Mouse (Mus musculus) ovary, postnatal 36 days (tissue): ENCODE measurements around the gene Pkdcc.

Source experiments
- DNase-seq: peaks from one replicate; pipeline ENCODE4 v3.0.0; 2022; ENCODE audit warnings: low spot score, mixed read lengths

Gene Pkdcc

DNA sequence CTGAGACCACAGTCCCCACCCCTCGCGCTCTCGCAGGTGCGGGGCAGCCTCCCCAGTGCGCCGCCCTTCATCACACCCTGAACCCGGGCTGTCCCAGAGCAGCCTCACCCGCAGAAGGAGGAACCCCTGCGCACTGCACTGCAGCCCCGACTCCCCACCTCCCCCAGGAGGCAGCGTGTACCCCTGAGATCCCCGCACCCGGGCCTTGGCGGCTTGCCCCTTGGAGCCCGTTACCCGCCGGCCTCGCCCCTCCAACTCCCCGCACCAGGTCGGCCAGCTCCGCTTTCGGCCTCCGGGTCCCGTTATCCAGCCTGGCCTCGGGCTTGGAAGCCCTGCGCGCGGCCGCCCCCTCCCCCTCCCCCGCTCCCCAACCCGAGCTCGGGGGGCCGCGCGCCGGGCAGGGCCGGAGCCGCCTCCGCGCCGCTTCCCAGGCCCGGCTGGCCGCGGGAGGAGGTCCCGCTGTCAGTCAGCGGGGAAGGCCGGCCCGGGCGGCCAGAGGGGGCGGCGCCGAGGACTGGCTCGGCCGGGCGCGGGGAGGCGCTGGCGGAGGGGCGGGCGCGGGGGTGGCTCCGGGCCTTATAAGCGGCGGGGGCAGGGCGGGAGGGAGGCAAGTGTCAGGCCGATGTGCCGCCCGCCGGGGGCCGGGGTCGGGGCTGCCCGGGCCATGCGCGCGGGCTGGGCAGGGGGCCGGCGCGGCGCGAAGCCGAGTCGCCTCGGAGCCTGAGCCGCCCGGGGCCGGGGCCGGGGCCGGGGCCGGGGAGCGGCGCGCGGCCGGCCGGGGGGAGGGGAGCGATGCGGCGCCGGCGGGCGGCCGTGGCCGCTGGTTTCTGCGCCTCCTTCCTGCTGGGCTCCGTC lies at the start of gene Pkdcc:
Gene Pkdcc (plus strand): TSS at position 619 of the 855 bp plus-strand sequence.
- peak; percentile 94 for DNase-seq

DNA sequence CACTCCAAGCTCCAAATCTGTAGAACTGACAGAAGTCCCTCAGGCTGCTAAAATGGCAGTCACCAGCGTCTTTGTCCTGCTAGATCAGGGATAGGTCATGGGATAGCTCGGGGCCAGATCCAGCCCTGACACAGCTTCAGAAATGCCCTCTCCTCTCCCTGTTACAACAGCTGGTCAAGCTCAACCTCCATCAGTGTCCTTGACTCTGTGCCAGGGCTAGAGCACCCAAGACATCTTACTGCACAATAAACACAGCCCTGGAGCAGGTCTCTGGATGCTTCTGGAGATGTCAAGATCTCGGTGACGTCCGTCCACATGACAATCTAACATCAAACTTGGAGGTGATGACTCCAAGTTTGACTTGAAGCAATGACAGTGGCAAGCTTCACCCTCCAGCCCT lies 48.9 kb upstream of the Pkdcc start:
- DNase-seq, result no peak

DNA sequence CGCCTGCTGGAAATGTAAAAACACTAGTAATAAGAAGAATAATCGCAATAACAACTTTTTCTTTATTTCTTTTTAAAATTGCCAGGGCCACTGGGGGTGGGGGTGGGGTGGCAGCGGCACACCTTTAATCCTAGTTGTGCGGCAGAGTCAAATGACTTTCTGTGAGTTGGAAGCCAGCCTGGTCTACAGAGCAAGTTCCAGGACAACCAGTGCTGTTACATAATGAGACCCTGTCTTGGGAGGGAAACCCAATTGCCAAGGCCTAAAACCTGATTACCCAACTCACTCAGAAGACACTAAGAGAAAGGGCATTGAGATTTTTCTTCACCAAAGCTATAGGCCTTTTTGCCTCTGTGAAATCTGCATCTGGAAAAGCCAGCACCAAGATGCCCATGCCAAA lies 38.9 kb upstream of the Pkdcc start:
- no peak for DNase-seq

DNA sequence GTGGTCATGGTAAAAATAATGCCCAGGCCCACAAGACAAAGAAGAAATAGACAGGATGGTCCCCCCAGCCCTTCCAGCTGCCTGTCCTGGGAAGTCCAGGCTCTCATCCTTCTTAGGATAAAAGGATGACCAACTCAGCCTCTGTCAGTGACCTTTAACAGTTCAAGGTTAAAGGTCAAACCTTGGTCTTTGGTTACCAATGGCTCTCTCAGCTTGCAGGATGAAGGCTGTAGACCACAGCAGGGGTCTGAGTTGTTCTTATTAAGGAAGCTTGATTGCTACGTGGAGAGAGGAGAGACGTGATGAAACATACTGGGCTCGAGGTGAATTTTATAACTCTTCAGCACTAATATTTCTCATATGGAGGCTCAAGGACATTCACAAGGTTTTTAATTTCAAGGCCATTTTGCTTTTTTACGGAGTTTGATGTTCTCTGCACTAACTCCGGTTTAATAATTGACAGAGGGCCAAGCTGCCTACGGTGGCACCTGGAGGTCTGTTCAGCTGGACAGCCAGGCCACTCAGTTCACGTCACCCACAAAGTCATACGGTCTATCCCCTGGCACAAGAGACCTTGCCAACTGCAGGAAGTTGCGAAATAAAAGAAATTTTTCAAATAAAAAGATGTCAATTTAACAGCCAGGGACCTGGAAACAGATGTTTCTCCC lies 36.5 kb upstream of the Pkdcc start:
- DNase-seq, result no peak

DNA sequence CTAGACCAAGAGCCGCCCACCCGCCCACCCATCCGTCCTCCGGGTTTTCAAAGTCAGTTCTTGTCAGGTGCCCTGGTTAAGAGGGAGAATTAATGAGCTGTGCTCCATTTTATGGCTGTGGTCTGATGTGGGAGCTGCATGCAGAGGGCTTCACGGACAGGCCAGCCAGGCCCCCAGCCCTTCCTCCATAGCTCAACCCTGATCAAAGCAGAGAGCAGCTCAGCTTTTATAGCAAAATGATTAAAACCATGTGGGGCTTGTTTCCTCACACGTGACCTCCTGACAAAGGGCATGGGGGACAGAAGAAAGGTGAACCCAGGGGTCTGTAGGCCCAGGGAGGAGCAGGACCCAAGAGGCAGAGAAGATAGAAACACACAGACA lies 36.0 kb upstream of the Pkdcc start:
- DNase-seq, result no peak

DNA sequence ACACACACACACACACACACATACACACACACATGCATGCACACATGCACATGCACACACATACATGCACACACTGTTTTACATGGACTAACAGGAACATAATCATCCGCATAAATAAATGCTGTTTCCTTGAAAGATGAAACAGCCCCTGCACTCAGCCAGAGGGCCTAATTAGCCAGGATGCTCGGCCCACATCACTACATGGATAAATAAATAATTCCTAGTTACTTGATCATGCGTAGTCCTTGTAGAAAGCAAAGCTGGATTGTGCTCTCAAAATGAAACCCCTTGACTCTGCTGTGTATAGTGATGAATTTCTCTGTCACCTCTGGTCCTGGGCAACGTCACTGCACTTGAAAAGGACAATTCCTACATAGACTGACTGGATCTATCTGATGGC lies 35.5 kb upstream of the Pkdcc start:
- DNase-seq, result no peak

DNA sequence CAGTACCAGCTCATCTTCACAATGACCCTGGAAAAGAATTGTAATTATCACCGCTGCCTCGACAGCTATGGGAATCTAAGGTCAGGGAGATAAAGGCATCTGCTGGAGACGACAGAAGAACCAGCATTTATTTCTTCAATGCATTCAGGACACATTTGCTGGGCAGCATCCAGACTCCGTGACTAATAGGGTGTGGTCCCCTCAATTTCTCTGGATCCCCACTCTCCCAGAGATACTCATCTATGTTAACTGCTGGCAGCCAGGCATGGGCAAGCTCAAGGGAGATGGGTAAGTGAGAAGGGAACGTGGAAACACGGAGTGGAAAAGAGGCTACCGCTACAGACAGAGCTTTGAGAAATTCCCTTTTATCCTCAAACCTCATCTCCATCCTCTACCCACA lies 34.0 kb upstream of the Pkdcc start:
- no peak for DNase-seq

DNA sequence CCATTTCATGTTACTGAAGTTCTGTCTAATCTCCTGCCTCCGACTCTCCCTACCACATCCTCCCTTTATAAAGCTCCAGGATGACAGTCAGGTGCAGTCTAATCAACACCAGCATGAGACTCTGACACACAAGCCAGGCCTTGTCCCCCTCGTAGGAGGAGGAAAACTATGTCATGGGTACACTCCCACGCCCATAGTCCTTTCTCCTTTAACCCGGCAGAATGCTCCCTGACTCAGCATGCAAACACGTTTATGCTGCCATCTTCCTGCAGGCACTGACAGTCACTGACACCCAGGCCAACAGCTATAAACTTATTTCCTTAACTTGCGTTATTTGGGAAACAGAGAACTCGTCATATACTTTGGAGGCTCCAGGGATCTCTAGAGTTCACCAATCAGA lies 33.5 kb upstream of the Pkdcc start:
- no peak for DNase-seq

DNA sequence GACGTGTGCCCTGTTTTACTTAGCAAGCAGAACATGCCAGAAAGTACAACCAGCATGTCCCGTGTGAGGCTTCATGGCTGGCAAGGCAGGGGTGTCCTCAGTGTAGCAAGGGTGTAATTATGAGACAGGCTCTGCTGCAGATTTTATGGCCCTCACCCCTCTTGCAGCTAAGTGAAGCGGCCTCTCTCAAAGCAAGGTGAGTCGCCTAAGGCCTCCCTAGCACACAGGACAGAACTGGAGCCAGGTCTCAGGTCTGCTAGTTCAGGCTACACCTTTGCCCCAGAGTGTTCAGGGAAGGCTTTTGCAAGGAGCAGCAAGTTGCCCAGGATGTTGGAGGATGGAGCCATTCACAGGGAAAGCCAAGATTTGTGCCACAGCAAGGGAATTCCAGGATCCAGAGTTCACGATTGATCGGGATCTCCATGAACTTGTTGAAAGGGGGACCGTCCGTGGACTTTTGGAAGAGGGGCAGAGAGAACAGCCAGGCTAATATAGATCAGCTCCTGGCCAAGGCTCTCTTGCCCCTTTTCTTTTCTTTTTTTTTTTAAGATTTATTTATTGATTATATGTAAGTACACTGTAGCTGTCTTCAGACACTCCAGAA lies 32.9 kb upstream of the Pkdcc start:
- DNase-seq, result no peak

DNA sequence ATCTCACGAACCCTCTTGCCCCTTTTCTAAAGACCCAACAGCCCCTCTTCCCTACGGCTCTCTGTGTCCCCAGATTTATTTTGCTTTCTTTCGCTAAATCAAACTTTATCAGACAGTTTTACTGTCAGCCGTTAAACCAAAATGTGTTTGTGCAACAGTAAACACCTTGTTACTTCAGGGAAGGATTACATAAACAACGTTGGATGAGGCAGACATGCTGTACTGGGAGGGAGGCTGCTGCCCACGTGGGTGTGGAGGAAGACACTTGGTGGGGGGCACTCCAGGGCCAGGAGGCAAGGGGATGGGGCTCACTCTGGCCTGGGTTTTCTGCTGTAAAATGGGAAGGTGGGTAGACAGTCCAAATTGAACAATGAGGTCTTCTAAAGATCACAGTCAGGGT lies 32.3 kb upstream of the Pkdcc start:
- DNase-seq, result no peak

DNA sequence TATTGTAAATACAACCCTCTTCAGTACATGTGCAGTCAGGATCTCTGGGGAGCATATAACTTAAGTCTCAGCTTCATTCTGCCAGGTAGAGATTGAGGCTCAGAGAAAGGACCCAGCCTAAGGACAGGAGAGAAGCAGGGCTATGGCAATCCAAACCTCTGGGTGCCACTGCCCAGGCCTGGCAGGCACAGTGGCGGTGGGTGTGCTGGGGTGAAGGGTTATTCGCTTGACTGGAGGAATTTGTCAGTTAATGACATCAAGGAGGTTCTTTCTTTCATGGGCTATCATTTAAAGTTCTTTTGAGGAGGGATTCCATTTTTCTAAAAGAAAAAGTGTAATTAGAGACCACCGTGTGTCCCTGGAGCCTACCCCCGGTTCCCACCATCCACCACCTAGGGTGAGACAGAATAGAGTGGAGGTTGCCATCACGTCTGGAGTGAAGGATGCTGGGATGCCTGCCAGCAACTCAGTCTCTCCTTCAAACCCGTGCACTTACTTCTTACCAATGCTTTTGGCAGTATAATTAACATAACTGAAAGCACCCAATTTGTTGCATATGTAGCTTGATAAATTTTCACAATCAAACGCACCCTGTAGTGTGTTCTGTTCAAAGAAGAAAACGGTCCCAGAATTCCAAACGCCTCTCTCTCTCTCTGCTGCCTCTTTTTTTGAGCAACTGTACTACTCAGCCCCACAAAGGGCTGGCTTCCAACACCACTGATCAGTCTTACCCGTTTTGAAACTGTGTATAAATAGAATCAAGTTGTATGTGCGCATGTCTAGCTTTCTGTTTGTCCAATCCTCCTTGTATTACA lies 27.1 kb upstream of the Pkdcc start:
- DNase-seq, result no peak

DNA sequence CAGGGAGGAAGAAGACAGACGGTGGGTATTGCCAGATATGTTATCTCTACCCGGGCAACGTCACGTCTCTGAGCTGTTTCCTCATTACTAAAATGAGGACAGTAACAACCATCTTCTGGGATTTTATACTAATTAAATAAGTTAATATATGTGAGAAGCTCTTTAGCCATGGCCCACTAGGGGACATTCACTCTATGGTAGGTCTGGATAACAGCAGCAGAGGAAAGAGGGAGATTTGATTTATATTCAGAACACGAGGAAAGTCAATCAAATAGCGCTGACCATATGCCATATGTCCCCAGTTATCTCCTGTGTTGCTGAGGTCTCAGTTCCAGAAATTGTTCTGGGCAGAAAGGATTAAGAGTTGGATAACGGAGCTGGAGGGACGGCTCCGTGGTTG lies 24.3 kb upstream of the Pkdcc start:
- DNase-seq, result no peak

DNA sequence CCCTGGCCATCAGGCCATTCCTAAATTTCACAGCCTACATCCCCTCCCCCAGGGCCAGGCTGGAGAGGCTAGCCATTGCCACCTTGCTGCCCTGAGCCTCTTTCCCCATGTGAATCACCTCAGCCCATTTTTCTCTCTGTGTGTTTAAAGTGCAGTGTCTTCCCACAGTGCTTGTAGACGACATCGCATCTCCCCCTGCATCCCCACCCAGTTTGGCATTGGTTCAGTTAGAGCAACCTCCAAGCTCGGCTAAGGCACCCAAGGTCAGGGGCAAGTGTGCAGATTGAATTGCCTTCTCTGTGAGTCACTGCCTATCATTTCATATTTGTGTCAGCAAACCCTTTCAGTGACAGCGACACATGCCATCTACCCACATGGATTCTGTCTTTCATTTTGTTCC lies 20.6 kb upstream of the Pkdcc start:
- DNase-seq, result no peak

DNA sequence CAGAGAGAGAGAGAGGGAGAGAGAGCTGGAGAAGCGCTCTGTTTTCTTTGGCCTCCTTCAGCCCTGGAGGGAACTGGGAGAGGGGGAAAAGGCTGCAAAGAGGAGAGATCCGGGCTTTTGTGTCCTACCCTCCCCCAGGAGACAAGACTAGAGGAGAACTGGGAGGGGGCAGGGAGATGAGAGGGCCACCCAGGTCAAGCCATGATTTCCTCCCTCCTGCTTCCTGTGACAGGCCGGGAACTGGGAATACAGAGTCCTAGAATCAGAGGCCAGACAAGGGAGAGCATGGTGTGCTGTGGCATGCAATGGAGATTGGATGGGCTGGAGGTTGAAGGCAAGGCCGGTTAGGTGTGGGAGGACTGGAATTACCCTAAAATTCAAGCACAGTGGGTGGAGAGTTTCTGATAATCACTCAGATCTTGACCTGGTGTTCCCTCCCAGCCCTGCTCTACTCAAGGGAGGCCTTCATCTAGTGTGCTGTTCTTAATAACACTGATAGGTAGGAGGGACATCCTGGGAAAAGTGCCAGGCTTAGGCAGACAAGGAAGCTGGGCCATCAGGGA lies 17.6 kb upstream of the Pkdcc start:
- DNase-seq, result peak; percentile 50

DNA sequence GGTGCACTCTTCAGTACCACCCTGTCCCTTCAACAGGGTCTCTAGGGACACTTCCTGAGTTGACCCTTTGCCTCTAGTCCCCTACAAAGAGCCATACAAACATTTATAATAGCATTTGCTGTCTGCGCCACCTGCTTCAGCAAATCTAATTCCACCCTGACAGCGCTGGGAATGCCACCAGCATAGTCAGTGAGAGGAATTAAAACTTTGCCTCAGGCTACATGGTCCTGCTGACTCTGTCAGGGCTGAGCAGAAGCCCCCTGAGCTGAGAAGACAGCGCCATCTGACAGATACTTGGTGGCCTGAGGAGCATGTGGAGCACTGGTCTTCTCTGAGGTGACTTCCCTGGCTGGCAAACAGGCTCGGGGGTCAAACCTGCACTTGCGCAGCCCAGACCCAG lies 14.6 kb upstream of the Pkdcc start:
- no peak for DNase-seq

DNA sequence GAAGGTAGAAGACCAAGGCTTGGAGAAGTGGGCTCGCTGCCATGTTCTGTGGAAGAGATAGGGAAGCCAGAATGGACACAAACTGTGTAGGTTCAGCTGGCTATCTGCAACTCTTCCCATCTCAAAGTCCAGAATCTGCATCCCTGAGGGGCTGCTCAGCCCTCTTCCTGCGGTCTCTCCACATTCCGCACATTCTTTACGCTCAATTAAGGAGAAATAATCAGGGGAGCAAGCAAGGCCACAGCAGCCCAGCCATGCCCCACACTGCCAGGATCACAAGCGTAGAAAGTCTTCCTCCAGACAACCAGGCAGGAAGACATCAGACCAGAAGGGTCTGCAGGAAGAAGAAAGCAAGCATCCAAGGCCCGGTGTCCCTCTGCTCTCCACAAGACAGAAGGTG lies 13.8 kb upstream of the Pkdcc start:
- DNase-seq, result no peak

DNA sequence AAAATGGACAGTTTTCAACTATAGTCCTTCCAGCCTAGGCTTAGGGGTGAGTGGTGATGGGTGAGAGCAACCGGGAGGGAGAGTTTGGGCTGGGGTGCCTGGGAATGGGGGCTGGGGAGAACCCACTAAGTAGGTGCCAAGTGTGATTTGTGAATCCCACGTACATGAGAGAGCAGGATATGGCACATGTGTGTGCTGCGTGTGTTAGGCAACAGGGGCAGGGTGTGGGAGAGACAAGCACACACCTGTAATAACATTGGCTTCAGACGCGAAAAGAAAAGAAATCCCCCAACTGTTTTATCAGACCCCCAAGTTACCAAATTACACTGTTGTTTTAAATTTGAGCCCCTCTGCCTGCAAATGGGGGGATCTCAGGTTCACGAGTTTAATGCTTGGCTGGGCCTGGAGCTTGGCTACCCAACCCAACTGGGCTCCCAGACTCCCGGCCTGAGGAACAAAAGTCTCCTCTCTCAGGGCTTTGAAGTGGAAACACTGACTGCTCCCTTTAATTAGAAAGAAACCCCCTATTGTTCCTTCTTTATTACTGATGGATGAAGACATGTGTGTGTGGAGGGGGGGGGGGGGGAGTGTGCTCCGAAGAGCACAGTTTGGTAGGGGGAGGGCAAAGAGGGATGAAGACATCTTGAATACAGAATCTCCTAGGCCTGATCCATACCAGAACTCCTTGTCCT lies 11.3 kb upstream of the Pkdcc start:
- no peak for DNase-seq

DNA sequence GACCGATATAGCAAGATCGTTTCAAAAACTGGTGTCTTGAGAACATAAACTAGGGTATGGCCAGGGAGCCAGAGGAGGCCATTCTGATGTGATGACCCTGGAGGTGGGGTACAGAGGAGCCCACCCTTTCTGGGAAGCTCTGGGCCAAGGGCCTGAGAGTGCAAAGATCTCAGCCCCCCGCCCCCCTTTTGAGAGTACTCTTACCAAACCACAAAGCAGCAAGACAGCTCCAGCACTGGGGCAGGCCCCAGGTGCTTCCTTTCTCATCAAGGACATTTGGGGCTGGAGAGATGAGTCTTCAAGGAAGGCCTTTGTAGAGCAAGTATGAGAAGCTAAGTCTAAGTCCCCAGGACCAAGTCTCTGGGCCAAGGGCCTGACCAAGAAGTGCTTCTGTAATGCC lies 7.8 kb upstream of the Pkdcc start:
- no peak for DNase-seq

DNA sequence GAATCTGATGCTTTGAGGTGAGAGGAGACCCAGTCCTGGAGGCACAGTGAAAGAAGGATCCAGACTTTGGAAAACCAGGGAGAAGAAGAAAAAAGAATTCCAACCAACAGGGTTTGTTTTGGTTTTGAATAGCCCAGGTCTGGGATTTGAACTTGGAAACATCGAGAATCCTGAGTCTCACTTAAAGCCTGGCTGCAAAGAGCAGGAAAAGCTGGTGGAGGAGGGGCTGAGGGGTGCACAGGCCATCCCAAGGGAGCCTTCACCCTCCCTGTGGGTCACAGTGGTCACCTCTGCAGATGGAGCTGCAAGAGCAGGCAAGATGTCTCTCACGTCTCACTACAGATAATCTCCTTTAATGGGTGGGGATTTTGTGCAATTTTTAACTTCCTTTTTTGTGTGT lies 6.6 kb upstream of the Pkdcc start:
- DNase-seq, result no peak

DNA sequence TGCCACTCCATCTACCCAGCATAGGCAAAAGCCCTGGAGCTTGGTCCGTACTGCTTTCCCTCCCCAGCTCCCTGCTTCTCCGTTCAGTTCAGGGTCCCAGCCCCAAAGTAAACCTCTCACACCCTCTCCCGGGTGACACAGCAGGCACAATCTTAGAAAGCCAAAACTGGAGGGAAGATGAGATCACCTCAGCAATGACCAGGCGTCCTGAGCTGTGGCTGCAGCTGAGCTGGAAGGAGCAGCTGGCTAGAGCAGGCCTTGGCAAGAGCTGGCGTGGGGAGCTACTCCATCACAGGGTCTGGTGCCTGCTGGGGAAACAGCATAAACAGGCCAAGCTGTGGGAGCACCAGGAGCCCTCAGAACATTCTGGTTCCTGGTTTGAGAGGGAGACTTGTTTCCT lies 4.6 kb upstream of the Pkdcc start:
- no peak for DNase-seq

DNA sequence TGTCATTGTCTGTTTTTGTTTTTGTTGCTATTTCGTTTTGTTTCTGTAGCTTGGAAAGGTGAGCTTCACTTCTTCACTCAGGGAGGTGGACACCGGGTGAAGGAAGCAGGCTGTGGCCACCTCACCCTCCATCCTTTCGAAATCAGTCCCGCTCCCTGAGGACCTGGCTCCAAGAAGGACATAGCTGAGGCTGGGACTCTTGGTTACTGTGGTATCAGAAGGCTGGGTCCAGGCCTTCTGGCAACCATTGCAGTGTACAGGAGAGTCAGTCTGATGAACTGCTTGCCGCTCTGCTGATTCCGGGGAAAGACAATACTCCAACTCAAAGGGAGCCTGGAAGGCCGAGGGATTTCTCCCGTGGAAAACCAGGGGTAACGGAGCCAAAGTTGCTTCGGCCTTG lies 3.9 kb upstream of the Pkdcc start:
- no peak for DNase-seq

DNA sequence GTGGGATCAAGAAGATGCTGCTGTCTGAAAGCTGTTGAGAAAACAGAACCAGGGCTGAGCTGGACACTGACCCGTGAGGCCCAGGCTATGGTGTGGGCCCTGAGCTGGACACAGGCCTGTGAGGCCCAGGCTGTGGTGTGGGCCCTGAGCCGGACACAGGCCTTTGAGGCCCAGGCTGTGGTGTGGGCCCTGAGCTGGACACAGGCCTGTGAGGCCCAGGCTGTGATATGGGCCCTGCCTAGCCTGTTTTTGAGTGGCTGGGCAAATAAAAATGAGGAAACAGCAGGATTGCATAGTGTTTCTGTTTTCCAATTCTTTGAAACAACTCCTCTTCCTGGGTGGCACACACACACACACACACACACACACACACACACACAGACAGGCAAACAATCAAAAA lies 2.7 kb upstream of the Pkdcc start:
- DNase-seq, result no peak
